Mouse (Mus musculus) forebrain, embryonic 13.5 days (tissue): ENCODE measurements around the gene Ccdc57. TPM values are rescaled to one million over a fixed set of nuclear protein-coding genes. Genes with fewer than 3 reads are reported as not detected.
A peak's percentile ranks its signal among the peaks of the same experiment; 100 is the strongest.

Source experiments
- ATAC-seq: fragments of 200-750 bp; cut with Nextera tagmentation; 2 replicates; pipeline ENCODE4 v1.8.0; 2017
- H3K27ac ChIP-seq: fragments of 300-500 bp; sonication (generic); 2 replicates; pipeline ENCODE4 v1.5.1; 2015; ENCODE audit warnings: inconsistent platforms, mild to moderate bottlenecking, moderate library complexity
- H3K27me3 ChIP-seq: fragments of 300-500 bp; sonication (generic); 2 replicates; pipeline ENCODE4 v1.6.1; 2015; ENCODE audit warnings: mild to moderate bottlenecking, inconsistent platforms
- H3K36me3 ChIP-seq: fragments of 300-500 bp; sonication (generic); 2 replicates; pipeline ENCODE4 v1.6.1; 2015; ENCODE audit warnings: mild to moderate bottlenecking, inconsistent platforms; ENCODE audit not compliant: poor library complexity, severe bottlenecking
- H3K4me1 ChIP-seq: fragments of 300-500 bp; sonication (generic); 2 replicates; pipeline ENCODE4 v1.6.1; 2015; ENCODE audit warnings: inconsistent platforms
- H3K4me2 ChIP-seq: fragments of 300-500 bp; sonication (generic); 2 replicates; pipeline ENCODE4 v1.6.1; 2015; ENCODE audit warnings: inconsistent platforms, mild to moderate bottlenecking, moderate library complexity
- H3K4me3 ChIP-seq: fragments of 300-500 bp; sonication (generic); 2 replicates; pipeline ENCODE4 v1.5.1; 2015; ENCODE audit warnings: mild to moderate bottlenecking, inconsistent platforms
- H3K9ac ChIP-seq: fragments of 300-500 bp; sonication (generic); 2 replicates; pipeline ENCODE4 v1.6.1; 2015; ENCODE audit warnings: mild to moderate bottlenecking, inconsistent platforms
- H3K9me3 ChIP-seq: fragments of 300-500 bp; sonication (generic); replicated peaks from 2 replicates; pipeline ENCODE4 v1.6.1; 2016; ENCODE audit warnings: inconsistent platforms
- WGBS: fragments of 180-500 bp; shearing (Covaris S2); methylation state at CpG from one replicate; pipeline ENCODE4 v1.1.7; 2015; 5-methylcytosine and 5-hydroxymethylcytosine counted together
- polyA plus RNA-seq: library from polyadenylated mRNA; unstranded; fragments of >200 nt; fragmentation: Nextera tagmentation; extraction: Ambion mirVana; gene quantifications from 2 replicates; pipeline ENCODE4 v1.2.1, GENCODE M21; 2015

Gene Ccdc57
- polyA plus RNA-seq = 5.6 and 6.9 TPM in 2 replicates

DNA sequence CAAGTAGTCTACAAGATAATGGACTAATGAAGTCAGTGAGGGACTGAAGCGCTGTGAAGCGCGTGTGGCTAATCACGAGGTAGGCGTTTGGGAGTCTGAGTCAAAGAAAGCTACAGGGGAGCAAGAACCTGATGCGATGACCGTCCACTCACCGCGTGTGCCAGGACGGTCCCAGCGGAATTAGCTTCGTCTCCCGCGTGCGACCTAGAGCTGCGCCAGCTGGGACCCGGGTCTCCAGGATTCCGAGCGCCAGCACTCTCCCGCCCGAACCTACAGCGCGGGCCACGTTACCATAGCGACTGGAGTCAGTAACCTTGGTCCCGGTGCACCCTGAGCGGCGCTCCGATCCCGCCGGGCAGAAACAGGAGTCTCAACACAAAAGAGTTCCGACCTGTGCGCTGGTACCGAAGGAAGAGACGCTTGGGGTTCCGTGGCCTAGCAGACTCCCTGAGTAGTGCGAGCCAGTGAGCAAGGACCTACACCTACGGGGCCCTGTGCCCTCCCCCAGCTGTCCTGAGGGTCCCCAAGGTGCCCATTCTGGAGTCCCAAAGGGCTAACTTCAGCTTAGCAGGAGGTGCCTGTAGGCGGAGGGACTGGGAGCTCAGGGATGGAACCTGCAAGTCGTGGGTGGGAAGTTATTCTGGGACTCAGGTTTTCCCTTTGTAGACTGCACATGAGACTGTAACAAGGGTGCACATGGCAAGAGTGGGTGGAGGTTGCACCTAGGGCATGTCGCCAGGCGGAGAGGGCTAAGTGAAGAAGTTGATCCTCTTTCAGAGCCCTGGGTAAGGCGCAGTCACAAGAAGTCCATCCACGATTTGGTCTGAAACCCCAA, at the start of gene Ccdc57:
TSS of gene Ccdc57 (minus strand) at position 309 of the 835 bp plus-strand sequence.
- 10% methylated on average over 44 of the region's 44 CpGs for WGBS
- no peak within 1 kb of the TSS for H3K27ac ChIP-seq

DNA sequence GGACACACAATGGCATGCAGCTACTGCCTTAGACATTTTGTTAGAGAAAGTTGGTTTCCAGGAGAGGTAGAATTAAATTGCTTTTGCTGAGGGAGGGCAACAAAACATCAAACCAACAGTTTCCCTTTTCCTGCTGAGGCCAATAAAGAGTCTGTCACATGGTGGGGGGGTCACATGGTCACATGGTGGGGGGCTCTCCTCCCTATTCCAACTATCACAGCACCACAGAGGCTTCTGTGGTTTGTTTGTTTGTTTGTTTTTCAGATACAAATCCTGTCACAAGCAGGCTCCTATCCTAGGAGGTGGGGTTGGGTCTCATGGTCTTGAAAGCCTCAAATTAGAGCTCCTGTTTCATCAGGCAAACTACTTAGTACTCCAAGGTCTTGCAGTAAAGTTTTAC, 49.8 kb upstream of the Ccdc57 start:
- peaks cover 86% of the 10 kb centered on the region for H3K36me3 ChIP-seq
- H3K9me3 ChIP-seq = no peaks in the 10 kb centered on the region
- no peak overlapping the region for H3K9ac ChIP-seq
- no peak overlapping the region for H3K4me3 ChIP-seq
- ATAC-seq = no peak
- no peak overlapping the region for H3K27ac ChIP-seq
- peaks cover 6% of the 10 kb centered on the region; the same call in 1 of the 2 replicates for H3K4me1 ChIP-seq
- no peaks in the 10 kb centered on the region for H3K27me3 ChIP-seq
- H3K4me2 ChIP-seq = no peak overlapping the region

More for the DNA sequence above, at the start of gene Ccdc57:
- peak within 1 kb of the TSS; percentile 76 for H3K4me2 ChIP-seq
- peak within 1 kb of the TSS; percentile 79 for H3K9ac ChIP-seq
- no peaks in the 10 kb centered on the region for H3K27me3 ChIP-seq
- H3K4me1 ChIP-seq = 0 out of 2 replicates have a peak, but pooled peaks cover 5% of the 10 kb centered on the region
- no peaks in the 10 kb centered on the region for H3K9me3 ChIP-seq
- peak within 1 kb of the TSS; percentile 70 for H3K4me3 ChIP-seq
- peak; percentile 97 for ATAC-seq
- H3K36me3 ChIP-seq = no peaks in the 10 kb centered on the region

DNA sequence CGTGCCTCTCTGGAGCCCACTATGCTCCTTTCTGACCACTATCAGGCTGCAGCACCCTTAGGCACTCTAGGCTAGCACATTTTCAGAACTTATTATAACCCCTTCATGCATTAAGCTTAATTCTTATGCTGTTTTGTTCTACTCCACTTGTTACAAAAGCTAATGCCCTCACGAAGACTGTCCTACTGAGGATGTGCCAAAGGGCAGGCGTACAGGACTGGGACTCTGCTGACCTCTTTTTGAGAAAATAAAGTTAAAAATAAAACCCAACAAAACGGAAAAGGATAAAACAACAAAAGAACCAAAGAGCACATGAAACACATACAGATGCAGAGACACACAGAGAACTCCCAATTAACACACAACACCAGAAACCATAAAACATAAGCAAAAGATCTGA, 49.0 kb upstream of the Ccdc57 start:
- no peaks in the 10 kb centered on the region for H3K9me3 ChIP-seq
- H3K4me1 ChIP-seq = no peaks in the 10 kb centered on the region
- H3K9ac ChIP-seq = no peak overlapping the region
- H3K36me3 ChIP-seq = peaks cover 87% of the 10 kb centered on the region
- H3K4me2 ChIP-seq = no peak overlapping the region
- WGBS = 87% methylated on average over 4 of the region's 4 CpGs
- H3K27ac ChIP-seq = no peak overlapping the region
- no peaks in the 10 kb centered on the region for H3K27me3 ChIP-seq
- no peak overlapping the region for H3K4me3 ChIP-seq
- no peak for ATAC-seq

DNA sequence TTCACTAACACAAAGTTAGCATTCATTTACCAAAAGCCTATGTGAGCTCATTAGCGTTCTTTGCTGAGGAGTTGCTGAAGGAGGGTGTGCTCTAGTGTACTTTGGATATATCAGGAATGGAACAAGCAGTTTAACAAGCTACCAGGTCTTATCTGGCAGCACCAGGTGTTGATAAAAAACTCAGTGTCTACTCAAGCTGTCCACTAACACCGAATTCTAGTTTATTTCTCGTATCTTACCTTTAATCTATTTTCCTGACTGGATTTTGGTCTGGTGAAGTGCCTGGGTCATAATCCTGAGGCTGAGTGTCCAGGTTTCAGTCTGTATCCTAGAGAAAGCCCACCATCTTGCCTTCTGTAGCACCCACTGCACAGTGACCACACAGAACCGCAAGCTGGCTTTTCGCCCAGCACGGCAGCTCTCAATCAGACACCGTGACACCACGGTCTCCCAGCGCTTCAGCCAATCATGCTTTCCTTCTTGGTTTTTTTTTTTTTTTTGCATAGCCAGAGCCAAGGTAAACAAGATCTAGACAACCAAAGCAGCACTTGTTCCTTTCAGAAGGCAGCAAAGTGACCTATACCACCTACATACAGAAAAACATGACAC, 47.9 kb upstream of the Ccdc57 start:
- no peak overlapping the region for H3K27ac ChIP-seq
- H3K4me2 ChIP-seq = no peak overlapping the region
- no peaks in the 10 kb centered on the region for H3K9me3 ChIP-seq
- H3K9ac ChIP-seq = no peak overlapping the region
- no peaks in the 10 kb centered on the region for H3K27me3 ChIP-seq
- no peak overlapping the region for H3K4me3 ChIP-seq
- peaks cover 88% of the 10 kb centered on the region for H3K36me3 ChIP-seq
- no peaks in the 10 kb centered on the region for H3K4me1 ChIP-seq
- WGBS = 89% methylated on average over 9 of the region's 9 CpGs
- no peak for ATAC-seq

DNA sequence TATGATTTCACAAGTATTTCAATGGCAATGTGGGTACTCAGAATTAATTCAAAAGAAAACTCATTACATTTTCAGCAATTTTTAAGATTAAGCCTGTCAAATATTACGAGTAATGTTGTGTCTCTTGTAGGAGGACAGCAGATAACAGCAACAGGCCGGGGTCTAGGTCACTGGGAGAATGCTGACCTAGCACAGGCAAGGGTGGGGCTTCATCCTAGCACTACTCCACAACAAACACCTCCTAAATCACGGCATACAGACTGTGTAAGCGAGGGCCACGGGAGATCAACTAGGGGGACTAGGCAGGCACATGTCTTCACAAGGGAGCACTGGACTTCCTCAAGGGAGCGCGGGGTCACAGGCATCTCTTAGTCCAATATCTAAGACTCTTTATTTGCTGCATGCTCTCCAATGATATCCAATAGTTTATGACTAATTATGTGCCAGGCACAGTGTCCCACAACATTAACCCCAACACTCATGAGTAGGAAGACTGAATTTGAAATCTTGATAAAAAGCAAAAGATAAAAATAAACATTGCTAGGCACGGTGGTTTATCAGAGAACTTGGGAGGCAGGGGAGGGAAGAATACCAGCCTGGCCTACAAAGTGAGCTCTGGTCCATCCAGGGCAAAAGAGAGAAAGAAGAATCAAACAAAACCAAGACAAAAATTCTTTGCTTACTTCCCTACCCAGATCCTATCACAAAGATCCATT, 47.2 kb upstream of the Ccdc57 start:
- no peak overlapping the region for H3K4me2 ChIP-seq
- ATAC-seq = no peak
- H3K4me3 ChIP-seq = no peak overlapping the region
- H3K9me3 ChIP-seq = no peaks in the 10 kb centered on the region
- no peak overlapping the region for H3K9ac ChIP-seq
- H3K4me1 ChIP-seq = no peaks in the 10 kb centered on the region
- H3K27me3 ChIP-seq = no peaks in the 10 kb centered on the region
- H3K27ac ChIP-seq = no peak overlapping the region
- WGBS = 89% methylated on average over 8 of the region's 8 CpGs
- peaks cover 89% of the 10 kb centered on the region for H3K36me3 ChIP-seq

DNA sequence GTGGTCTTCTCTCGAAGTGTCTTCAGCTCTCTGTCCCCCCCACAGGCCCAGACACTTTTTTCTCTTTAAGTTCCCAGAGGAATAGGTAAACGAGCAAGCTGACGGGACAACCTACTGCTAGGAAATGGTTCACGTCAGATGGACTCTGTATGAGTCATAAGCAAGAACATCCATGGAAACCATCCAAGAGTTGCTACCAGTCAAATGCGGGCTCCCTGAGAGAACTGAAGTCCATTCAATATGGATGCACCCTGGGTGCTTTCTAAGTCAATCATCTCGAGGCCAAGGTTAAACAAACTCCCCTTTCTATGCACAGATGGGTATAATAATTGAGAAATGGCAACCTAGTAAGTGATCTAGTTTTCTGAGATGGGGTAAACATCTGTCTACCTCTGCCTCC, 40.6 kb upstream of the Ccdc57 start:
- H3K9ac ChIP-seq = no peak overlapping the region
- no peak overlapping the region for H3K27ac ChIP-seq
- H3K36me3 ChIP-seq = peaks cover 98% of the 10 kb centered on the region
- no peak for ATAC-seq
- WGBS = 87% methylated on average over 6 of the region's 6 CpGs
- H3K27me3 ChIP-seq = no peaks in the 10 kb centered on the region
- no peaks in the 10 kb centered on the region for H3K4me1 ChIP-seq
- H3K9me3 ChIP-seq = no peaks in the 10 kb centered on the region
- H3K4me3 ChIP-seq = no peak overlapping the region
- H3K4me2 ChIP-seq = no peak overlapping the region

DNA sequence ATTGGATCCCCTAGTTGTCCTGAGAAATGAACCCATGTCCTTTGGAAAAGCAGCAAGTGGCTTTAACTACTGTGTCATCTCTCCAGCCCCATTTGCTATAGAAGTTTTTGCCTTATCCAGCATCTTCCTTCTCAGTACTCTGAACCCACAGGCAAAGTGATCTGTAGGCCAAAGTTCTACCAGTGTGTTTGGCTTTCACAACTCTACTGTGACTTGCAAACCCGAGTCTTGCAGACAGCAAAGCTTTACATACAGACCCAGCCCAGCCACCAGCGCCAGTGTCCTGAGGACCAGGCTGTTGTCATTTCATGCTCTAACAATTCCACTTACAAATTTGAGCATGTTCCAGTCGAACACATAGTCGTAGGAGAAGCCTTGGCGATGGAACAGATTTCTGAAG, 38.6 kb upstream of the Ccdc57 start:
- Histone ChIP-seq H3K9ac (no peak overlapping the region), H3K36me3 (peaks cover 100% of the 10 kb centered on the region), H3K4me2 (no peak overlapping the region), H3K4me3 (no peak overlapping the region), H3K27me3 (no peaks in the 10 kb centered on the region), H3K27ac (no peak overlapping the region), H3K9me3 (no peaks in the 10 kb centered on the region), H3K4me1 (no peaks in the 10 kb centered on the region)
- ATAC-seq = no peak
- 90% methylated on average over 5 of the region's 5 CpGs for WGBS

DNA sequence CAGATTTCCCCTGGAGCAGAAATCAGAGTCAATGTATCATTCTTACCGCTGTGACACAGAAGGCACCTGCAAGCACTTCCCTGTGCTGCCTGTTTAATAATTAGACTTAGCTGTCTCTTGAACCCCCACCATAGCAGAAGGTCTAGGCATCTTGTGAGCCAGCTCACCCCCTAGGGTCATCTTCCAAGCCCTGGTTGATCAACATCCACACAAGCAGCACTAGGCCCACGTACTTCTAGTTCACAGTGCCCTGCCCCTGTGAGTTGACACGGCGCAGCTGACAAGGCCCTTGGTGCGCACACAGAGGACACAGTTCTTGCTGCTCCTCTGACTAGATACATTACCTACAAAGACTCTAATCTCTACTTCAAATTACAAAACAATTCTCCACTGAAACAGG, 37.1 kb upstream of the Ccdc57 start:
- Histone ChIP-seq H3K27me3 (no peaks in the 10 kb centered on the region), H3K27ac (no peak overlapping the region), H3K4me1 (peaks cover 5% of the 10 kb centered on the region), H3K9ac (no peak overlapping the region), H3K36me3 (peaks cover 100% of the 10 kb centered on the region), H3K4me3 (no peak overlapping the region), H3K4me2 (no peak overlapping the region), H3K9me3 (no peaks in the 10 kb centered on the region)
- 94% methylated on average over 5 of the region's 5 CpGs for WGBS
- no peak for ATAC-seq

DNA sequence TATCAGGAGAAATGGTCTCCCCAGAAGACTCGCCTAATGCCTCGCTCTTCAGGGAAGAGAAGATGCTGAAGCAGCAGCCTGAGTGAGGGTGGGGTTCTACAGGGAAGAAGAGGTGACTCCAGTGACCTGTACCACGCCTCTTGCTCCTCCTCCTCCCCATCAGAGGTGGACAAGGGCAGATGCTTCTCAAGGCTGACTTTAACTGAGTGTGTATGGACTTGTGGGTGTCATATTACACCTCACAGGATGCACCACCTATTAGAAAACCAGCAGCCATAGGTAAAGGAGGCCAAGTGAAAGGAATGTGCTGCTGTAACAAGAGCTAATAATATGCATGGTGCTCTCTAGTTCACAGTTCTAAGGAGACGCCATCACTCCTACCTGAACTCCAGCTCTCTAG, 32.9 kb upstream of the Ccdc57 start:
- peaks cover 9% of the 10 kb centered on the region for H3K4me1 ChIP-seq
- H3K4me2 ChIP-seq = no peak overlapping the region
- 95% methylated on average over 4 of the region's 4 CpGs for WGBS
- H3K27me3 ChIP-seq = no peaks in the 10 kb centered on the region
- H3K9ac ChIP-seq = no peak overlapping the region
- no peak for ATAC-seq
- no peak overlapping the region for H3K27ac ChIP-seq
- no peaks in the 10 kb centered on the region for H3K9me3 ChIP-seq
- H3K4me3 ChIP-seq = no peak overlapping the region
- H3K36me3 ChIP-seq = peaks cover 99% of the 10 kb centered on the region

DNA sequence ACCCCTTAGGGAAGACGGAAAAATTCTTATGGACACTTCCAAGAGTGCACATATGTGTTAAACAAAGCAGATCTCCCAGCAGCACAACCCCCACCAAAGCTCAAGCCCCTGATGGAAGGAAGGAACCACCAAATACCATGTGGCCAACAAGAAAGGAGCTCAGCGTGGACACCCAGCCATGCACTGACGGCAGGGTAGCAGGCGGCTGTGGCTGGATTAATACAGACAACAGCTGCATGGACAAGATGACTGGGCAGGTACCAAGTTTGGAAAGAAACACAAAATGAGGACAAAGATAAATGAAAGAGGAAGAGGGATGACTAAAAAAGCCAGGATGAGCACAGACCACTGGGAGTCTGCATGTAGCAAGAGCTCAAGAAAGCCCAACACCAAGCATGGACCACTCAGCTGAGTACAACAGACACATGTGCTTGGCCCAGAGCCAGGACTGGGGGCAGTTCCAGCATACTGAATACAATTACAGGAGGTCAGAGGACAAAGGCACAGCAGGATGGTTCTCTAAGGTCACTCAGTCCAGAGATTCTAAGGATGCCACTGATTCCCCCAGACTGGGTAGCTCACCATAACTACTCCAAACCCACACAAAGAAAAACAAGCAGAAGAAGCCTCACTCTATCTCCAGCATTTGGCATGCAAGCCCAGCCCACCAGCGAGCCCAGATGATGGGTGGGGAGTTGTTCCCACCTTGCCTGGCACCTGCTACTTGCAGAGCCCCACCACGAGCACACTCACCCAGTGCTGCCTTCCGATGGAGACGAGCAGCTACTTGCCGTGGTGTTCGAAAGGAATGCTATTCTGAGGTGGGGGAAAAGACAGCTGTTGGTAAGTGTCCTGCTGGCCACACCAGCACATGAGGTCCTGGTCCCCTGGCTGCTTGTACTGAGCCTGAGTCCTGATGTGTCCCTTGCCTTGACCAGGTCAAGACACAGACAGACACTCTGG, 31.8 kb upstream of the Ccdc57 start:
- H3K27ac ChIP-seq = no peak overlapping the region
- H3K9ac ChIP-seq = no peak overlapping the region
- ATAC-seq = no peak

DNA sequence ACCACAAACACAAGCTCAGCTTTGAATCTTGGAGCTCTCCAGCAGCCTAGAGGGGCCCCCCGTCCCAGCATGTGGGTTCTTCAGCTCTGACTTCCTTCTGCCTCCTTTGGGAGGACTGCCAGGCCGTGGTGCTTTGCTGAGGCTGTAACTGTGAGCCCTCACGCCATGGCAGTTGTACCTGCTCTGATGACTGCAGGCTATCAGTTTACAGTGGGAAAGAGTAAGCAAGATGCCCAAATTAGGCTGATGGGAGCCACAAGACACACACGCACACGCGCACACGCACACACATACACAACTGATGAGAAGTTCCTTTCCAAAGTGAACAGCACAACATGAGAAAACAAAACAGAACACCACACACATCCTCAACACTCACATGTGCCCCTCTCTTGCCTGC, 30.2 kb upstream of the Ccdc57 start:
- H3K27me3 ChIP-seq = no peaks in the 10 kb centered on the region

More for the DNA sequence above, 31.8 kb upstream of the Ccdc57 start:
- H3K36me3 ChIP-seq = peaks cover 99% of the 10 kb centered on the region
- WGBS = 76% methylated on average over 10 of the region's 10 CpGs
- H3K4me2 ChIP-seq = no peak overlapping the region
- H3K9me3 ChIP-seq = no peaks in the 10 kb centered on the region
- no peaks in the 10 kb centered on the region for H3K27me3 ChIP-seq
- H3K4me3 ChIP-seq = no peak overlapping the region
- H3K4me1 ChIP-seq = peaks cover 9% of the 10 kb centered on the region

More for the DNA sequence above, 30.2 kb upstream of the Ccdc57 start:
- no peak for ATAC-seq
- WGBS = 89% methylated on average over 7 of the region's 7 CpGs
- no peak overlapping the region for H3K4me2 ChIP-seq
- no peak overlapping the region for H3K4me3 ChIP-seq
- H3K9me3 ChIP-seq = no peaks in the 10 kb centered on the region
- no peak overlapping the region for H3K27ac ChIP-seq
- peaks cover 99% of the 10 kb centered on the region for H3K36me3 ChIP-seq
- no peak overlapping the region for H3K9ac ChIP-seq
- peaks cover 9% of the 10 kb centered on the region for H3K4me1 ChIP-seq
